Mouse (Mus musculus) c-Kit-positive CD71-positive TER-119-negative erythroid progenitor cells, embryonic 14.5 days (primary cell): ENCODE measurements around the gene Enpp5.
A peak's percentile ranks its signal among the peaks of the same experiment; 100 is the strongest.

Experiments
- DNase-seq: peaks from one replicate; pipeline ENCODE4 v3.0.0-alpha.2; 2013; ENCODE audit warnings: low read depth

The Enpp5 gene

DNA sequence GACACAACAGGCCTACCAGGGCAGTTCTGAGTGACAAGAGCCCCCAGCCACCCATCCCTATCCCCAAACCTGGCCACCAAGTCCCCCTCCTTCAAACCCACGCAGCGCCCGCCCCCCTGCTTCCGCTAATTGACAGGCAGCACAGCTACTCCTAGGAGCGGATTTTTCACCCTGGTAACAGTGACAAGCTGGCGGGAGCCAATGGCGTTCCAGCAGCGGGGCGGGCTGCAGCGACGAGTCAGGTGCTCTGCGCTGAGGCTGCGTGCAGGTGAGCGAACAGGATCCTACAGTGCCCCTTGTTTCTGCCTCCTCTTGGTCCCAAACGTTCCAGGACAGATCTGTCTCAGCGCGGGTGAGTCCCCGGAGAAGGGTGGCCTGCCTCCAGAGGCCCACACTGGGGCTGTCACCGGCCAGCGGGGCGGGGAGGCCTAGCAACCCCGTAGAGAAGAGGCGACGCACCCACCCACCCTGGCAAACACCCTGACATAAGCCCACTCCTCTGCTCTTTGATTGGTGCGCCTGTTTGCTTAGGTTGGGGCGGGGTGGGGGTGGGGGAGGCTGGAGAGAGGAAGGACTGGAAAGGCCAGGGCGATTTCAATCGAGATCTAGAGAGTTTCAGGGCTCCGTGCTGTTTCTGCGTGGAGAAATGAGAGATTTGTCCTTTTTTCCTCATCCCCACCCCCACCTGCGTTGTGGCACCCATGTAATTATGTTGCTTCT is at the start of gene Enpp5:
Gene Enpp5, plus strand, starts transcription at position 183 of the 720 bp plus-strand sequence.
- DNase-seq = peak; percentile 58

DNA sequence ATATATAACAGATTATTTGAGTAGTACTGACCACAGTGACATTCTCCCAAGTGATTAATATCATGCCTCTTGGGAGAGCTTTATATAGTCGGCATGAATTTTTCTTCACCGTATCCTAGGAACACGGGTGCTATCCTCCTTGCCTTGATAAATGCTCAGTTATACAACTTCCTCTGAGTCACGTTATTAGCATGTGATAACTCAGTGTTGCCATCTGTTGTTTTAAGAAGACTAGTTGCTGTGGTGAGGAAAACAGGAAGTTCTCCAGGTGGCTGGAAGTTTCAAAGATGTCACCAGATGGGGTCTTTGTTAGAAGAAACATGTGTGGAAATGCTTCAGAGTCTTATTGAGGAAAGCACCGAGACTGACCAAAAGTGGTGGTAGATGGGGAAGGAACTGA is 49.0 kb upstream of the Enpp5 start:
- no peak for DNase-seq

DNA sequence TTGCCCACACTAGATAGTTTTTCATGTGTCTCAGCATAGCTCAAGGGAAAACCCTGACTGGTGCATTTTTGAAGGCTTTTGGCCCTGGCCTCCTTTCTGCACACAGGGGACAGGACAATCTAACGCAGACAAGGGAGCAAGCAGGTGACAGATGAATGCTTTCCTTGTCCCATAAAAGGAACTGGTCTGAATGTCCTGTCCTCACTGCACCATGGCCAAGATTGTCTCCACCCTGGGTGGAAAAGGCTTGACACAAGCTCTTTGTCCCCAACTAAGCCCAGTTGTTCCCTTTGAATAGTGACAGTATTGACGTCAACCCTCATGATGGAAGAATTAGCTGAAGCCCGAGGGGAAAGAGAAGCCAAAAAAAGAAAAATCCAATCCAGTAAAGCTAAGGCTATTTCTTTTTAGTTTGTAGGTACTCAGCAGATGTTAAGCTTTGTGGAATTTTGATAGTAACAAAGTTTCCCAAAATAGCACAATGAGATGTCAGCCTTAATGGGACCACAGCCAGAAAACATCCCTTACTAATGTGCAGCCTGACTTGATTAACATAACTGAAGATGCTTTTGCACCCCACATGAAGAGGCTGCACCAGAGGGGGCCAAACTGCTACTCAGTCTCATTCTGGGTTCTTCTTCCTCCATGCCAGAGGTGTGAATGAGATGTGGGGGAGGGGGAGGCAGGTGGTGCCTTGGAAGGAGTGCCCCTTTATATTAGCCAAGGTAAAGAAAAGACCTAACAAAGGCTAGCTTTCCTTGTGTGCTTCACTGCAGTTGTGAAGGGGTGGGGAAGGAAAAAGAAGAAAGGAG is 47.6 kb upstream of the Enpp5 start:
- no peak for DNase-seq

DNA sequence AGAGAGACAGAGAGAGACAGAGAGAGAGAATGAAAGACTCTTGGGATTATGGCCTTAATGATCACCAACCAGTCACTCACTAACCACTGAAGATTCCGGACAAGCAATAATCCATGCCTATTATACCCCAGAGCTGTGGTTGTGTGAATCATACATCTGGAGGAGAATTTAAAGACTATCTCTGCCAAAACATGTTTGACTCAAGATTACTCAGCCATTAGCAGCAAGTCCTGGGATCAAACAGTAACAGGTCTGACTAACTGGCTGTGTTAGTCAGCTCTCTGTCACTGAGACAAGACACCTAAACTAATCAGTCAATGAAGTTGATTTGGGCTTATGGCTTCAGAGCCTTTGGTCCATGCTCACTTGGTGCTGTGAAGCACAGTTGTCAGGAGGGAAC is 43.6 kb upstream of the Enpp5 start:
- no peak for DNase-seq

DNA sequence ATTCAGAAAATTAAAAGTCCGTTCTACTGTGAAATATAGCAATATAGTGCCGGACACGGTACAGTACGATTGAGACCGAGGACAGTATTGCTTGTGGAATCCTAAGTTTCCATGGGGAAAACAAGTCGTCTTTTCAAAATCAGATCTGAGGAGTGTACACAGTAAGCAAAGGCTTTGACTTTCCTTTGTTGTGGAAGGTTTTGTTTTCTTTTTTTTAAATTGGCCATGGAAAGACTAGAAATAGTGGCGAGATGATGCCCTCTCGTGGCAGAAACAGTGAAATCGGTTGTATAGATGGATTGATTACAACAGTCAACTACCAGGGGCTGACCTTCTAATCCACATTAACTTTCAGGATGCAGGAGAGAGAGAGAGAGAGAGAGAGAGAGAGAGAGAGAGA is 40.0 kb upstream of the Enpp5 start:
- peak; percentile 7 for DNase-seq

DNA sequence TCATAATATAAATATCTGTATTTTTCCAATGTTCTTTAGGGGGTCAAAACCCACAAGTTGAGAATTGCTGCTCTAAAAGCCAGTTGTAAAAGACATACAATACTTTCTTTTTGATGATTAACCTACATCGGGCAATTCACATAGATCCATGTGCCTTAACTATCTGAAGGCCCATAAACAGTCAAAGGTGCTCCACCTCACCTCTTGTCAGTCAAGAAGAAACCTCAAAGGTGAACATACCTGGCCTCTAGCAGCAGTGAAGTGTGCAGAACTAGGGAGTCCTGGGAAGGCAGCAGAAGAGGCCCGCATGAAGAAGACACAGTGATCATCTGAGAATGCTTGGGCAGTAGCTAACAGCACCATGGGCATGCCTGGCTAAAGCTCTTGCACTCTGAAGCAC is 38.2 kb upstream of the Enpp5 start:
- DNase-seq = no peak

DNA sequence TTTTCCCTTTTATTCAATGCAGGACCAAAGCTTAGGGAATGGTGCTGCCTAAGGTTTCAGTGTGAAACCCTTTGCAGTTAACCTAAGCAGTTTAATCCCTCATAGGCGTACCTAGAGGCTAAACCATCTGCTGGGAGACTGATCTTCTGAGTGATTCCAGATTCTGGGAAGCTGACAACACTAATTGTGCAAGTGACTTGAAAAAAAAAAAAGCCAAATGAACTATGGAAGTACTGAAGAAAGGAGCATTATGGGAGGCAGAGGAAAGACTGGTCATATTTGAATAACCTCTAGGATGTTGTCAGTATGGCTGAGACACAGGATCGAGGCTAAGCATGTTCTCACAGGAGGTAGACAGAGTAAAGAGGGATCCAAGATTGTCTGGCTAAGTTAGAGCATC is 36.3 kb upstream of the Enpp5 start:
- no peak for DNase-seq

DNA sequence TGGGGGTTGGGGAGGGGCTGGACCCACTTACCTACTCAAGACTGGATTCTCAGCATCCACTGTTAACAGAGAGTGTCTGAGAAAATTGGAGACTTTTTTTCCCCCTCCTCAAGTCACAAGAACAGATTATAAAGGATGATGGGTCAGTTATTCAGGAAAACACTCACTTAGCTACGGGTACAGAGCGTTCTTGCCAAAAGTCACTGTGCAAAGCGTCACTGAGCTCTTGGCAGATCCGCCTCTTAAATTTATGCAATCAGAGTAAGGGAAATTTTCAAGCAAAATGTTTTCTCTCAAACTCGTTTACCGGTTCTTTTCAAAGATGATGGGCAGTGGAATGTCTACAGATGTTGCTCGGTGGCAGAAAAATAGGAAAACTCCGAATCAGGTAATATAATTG is 35.8 kb upstream of the Enpp5 start:
- DNase-seq = no peak

DNA sequence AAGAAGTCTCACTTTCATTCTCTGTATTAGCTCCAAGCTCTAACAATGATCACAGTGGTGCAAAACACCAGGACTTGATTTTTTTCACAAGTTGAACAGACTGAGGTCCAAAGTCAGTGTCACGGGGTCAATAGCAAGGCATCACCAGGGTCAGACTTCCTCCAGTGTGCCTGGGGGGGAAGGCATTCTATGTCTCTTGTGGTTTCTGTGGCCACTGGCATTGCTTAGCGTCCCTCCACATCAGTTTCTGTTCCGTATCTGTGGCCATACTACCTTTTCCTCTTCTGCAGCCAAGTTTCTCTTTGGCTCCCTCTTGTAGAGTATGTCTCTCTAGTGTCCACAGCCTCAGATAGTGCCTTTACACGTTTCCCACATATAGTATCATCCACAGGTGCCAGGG is 25.2 kb upstream of the Enpp5 start:
- no peak for DNase-seq

DNA sequence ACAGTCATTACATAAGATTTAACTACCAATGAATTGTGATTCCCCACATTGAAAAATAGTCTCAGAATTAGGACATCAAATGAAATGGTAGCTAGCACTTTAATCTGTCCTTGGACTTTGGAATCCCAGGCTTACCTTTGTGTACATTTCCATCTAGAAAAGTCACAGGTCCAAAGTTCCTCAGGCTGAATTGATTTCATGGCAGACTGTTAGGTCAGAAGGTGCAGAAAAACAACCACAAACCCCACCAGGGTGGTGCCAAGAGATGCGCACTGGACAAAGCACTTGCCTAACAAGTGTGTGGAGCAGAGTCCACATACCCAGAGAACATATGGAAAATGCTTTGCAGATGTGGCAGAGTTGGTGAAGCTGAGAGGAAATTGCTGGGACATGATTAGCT is 21.5 kb upstream of the Enpp5 start:
- DNase-seq = no peak

DNA sequence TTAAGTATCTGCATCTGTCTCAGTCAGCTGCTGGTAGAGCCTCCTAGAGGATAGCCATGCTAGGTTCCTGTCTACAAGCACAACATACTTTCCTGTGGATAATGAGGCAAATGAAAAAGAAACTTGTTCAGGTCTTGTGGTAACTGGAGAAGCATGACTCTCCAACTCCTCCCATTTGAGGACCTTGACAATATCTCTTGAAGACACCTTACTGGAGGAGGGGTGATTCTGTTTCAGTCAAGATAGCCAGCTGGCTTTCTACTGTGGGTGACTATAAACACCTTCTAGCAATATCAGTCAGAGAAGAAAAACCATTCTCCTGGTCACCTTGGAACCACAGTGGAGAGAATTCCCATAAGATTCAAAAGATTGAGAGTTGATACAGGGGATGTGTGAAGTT is 20.5 kb upstream of the Enpp5 start:
- DNase-seq = no peak

DNA sequence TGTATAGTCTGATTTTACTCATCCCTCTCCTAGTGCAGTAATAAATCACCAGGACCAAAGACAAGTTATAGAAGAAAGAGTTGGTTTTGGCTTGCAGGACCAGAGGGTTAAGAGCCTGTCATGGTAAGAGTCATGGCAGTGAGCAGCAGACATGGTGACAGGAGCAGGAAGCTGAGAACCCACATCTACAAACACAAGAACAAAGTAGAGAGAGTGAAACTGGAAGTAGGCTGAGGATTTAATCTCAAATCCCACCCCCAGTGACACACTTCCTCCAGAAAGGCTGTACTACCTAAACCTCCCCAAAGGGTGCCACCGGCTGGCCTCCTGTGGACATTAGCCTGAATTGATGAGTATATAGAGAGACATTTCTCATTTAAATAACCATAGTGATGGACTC is 17.8 kb upstream of the Enpp5 start:
- DNase-seq = no peak

DNA sequence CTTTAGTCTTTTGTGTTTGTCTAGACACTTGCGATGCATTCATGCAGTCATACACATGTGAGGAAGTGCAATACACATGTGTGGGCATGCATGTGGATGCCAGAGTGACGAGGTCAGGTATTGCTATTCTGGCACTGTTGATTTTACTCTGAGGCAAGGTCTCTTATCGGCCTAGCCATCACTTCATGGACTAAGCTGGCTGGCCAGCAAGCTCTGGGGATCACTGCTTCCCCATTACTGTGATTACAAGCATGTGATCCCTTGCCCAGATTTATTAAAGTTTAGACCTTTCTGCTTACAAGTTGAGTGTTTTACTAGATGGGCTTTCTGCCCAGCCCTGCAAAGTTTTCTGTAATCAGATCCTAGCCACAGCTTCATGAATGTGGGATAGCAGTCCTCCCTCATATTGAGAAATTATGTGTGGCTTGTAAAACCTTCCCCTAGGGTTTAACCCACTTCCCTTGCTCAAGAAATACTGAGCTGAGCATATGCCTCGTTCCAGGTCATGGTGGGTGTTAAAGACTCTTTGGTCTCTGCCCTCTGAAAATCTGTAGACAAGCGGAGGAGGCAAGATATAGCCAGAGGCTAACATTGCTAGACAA is 17.2 kb upstream of the Enpp5 start:
- DNase-seq = no peak

DNA sequence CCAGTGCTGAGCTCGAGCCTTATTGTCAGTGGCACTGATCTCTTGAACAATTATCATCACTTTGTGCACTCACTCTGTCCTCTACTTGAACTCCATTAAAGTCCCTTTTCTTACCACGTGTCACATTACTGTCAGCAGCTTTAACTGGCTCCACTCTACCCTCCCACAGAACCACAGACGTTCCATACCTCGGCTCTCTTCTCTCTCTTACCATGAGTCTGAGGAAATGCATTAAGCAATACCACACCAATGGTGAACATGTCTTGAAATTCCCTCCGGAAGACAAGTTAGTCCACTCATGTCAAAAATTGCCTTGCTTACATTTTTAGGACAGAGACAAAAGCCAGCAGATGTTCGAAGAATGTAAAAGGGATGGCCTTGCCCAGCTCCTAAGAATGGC is 9.7 kb upstream of the Enpp5 start:
- no peak for DNase-seq

DNA sequence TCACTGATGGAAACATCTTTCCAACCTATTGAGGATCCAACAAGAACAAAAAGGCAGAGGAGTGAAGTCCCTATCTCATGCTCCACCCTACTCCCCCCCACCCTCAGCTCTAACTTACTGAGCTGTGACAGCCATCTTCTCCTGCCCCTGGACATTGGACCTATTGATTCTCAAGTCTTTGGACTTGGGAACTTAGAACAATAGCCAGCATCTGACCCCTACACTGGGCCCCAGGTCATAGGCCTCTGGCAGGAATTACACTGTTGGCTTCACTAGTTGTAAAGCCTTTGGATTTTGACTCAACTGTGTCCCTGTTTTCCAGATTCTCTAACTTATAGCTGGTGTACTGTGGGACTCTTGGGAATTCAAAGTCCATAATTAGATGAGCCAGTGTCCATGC is 6.9 kb upstream of the Enpp5 start:
- no peak for DNase-seq

DNA sequence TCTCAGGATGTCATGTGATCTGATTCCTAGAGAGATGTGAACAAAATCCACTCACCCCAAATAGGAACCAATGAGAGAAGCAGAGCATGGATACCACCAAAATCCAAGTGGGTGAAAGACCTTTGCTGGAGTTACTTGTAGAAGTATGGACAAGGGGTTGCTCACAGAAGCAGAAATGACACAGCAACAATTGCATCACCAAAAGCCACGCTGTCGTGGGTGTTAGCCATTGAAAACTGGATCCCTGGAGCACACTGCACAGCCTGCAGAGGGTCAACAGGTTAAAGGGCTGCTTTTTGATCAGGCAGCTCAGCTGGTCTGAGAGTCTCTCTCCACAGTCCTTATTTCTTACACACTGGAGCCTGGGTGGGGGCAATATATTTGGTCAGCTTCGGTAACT is 3.0 kb upstream of the Enpp5 start:
- no peak for DNase-seq

DNA sequence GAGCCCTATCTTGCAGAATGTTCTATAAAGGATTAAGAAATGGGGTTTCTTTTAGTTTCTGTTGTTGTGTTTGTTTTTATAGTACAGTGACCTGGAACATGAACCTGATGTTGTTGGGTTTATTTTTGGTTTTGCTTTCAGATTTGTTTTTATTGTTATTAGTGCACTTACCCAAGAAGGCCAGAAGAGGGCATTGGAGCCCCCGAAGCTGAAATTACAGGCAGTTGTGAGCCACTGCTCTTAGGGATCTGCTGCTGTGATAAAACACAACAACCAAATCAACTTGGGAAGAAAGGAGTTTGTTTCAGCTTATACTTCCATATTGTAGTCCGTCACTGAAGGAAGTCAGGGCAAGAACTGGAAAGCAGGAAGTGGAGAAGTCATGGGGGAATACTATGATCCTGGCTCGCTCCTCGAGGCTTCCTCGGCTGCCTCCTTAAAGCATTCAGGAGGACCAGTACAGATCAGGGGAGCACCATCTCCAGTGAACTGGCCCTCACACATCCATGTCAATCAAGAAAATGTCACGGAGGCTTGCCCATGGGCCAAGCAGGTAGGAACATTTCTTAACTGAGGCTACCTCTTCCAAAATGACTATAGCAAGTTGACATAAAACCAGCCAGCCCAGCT is 2.4 kb upstream of the Enpp5 start:
- no peak for DNase-seq

DNA sequence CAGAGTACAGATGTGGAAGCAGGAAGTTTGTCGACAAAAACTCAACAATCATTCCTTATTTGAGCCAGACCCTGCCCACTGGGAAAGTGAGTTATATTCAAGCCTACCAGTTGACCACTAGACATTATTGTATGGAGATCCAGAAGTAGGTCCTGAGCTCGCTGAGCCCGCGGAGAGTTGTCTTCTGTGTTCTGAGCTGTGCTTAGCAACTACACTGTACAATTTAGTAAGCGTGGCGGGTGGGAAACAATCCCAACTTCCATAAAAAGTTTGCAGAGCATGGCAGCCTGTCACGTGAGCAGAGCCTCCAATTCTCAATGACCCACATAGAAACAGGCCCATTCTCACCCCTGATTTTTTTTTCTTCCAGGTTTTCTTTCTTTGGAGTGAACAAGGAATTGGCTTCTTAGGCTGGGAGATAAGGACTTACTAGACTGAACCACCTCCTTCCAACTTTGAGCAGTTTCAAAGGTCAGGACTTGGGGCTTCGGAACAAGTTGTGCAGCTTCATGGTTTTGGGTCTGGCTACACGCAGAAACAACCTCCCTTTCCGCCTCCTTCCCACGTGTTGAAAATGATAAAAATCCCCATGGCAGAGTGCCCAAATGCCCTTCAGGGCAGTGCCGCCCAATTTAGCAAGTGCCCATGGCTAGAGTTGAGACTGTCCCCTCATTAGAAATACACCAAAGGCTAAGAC is 1.3 kb upstream of the Enpp5 start:
- DNase-seq = no peak

DNA sequence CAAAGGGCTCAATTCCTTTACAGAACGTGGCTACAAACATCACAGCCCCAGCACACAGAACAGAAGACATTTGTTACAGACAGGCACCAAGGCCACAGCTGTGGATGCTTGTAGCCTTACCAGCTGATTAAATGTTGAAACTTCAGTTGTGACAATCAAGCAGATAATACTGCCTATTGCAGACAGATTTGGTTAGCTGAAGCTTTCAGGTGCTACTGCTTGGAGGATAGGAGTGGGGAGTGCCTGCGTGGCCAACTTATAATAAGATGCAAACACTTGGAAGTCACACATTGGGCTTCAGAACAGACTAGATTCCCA is 811 bp upstream of the Enpp5 start:
- no peak for DNase-seq

DNA sequence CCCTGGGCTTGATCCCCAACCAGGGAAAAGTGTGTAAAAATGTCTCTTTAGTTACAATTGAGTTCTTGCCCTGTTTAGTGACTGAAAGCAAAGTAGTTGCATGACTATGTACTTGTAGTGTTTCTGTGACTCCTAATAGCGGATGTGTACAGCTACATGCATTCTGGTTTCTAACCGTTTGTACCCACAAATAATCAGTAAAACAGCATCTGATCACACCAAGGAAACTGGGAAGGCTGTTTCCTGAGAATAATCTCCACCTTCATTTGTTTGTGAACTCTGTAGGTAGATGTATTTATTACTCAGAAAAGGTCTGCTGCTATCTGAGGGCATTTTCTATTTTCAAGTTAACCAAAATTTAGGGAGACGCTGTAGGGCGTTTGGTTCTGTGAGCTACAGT is 4.5 kb downstream of the Enpp5 start:
- no peak for DNase-seq

DNA sequence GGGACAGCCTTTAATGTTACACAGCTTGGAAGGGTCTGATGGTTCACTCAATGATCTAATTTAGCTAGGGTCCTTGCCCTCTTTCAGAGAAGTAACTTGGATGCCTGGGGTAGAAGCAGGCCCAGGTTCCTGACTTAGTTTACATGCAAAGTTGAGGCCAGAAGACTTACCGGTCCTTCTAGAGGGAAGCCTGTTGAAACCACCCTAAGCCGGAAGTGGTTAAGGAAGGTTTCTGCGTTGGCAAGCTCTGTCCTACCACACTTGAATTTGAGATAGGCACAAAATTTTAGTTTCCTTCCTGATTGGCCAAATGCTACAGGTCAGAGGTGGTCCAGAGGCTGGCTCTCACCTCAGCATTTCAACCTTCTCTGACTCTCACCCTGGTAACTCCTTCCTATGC is 9.6 kb downstream of the Enpp5 start:
- no peak for DNase-seq

DNA sequence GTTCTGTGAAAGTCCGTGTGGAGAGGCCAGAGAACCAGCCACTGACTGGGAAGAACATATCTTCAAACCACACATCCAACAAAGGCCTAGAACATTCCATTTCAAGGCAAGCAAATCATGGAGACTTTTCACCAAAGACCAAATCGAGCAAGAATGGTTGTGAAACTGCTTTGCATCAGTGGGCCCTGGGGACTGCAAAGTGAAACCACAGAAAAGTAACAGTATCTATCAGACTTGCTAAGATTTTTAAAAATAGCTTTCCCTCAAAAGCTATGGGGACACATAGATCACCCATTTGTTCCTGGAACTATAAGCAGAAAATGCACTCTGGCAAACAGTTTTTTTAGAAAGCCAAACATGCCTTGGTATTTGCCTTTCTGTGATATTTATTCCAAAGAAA is 12.3 kb downstream of the Enpp5 start:
- DNase-seq = no peak

DNA sequence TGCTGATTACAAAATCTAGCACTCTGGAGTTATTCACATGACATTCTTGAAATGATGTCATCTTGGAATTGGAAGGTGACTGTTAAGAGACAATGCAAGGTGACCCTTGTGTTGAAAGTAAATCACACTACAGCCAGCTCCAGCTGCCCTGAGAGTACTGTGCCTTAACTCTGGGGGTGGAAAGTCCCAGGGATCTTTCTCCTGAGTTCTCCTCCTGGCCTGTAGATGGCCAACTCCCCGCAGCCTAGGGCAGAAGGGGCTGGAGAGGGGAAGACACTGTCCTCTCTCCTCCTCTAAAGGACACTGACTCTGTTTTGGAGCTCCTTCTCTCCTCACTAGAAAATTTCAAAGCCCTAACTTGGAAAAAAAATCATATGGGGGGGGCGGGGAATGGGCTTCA is 12.9 kb downstream of the Enpp5 start:
- DNase-seq = no peak
